Mouse (Mus musculus) liver, embryonic 11.5 days (tissue): Measurements from ENCODE around the gene Ano9. TPM values are rescaled to one million over a fixed set of nuclear protein-coding genes. Genes with fewer than 3 reads are reported as not detected.

Source experiments
- ATAC-seq: fragments of 200-750 bp; cut with Nextera tagmentation; replicated peaks from 2 replicates; pipeline ENCODE4 v1.8.0; 2017; ENCODE audit warnings: moderate number of reproducible peaks, mild to moderate bottlenecking, moderate TSS enrichment, moderate library complexity; ENCODE audit not compliant: low FRiP score
- DNase-seq: peaks from one replicate; pipeline ENCODE4 v3.0.0-alpha.2; 2017; ENCODE audit warnings: low spot score
- H3K27ac ChIP-seq: fragments of 300-500 bp; sonication (generic); 2 replicates; pipeline ENCODE4 v1.5.1; 2014; ENCODE audit warnings: mild to moderate bottlenecking, low read depth, low read length, control low read depth
- H3K27me3 ChIP-seq: fragments of 300-500 bp; sonication (generic); replicated peaks from 2 replicates; pipeline ENCODE4 v1.6.1; 2014; ENCODE audit warnings: low read length, mixed read lengths; ENCODE audit not compliant: control insufficient read depth, insufficient read depth
- H3K36me3 ChIP-seq: fragments of 300-500 bp; sonication (generic); 2 replicates; pipeline ENCODE4 v1.6.1; 2014; ENCODE audit warnings: mild to moderate bottlenecking, low read length, moderate library complexity, mixed read lengths; ENCODE audit not compliant: control insufficient read depth, insufficient read depth
- H3K4me1 ChIP-seq: fragments of 300-500 bp; sonication (generic); replicated peaks from 2 replicates; pipeline ENCODE4 v1.6.1; 2014; ENCODE audit warnings: low read length, mixed read lengths; ENCODE audit not compliant: control insufficient read depth, insufficient read depth
- H3K4me2 ChIP-seq: fragments of 300-500 bp; sonication (generic); 2 replicates; pipeline ENCODE4 v1.6.1; 2014; ENCODE audit warnings: mild to moderate bottlenecking, control low read depth, moderate library complexity
- H3K4me3 ChIP-seq: fragments of 300-500 bp; sonication (generic); 2 replicates; pipeline ENCODE4 v1.5.1; 2014; ENCODE audit warnings: low read depth, low read length, control low read depth
- H3K9ac ChIP-seq: fragments of 300-500 bp; sonication (generic); 2 replicates; pipeline ENCODE4 v1.6.1; 2014; ENCODE audit warnings: low read depth, low read length, control low read depth
- H3K9me3 ChIP-seq: fragments of 300-500 bp; sonication (generic); 2 replicates; pipeline ENCODE4 v1.6.1; 2016; ENCODE audit warnings: low read length, inconsistent platforms, mixed read lengths; ENCODE audit not compliant: control insufficient read depth
- WGBS: fragments of 180-500 bp; shearing (Covaris S2); extraction: QIAGEN DNeasy Blood & Tissue Kit; methylation state at CpG from one replicate; pipeline ENCODE4 v1.1.7; 2014; 5-methylcytosine and 5-hydroxymethylcytosine counted together
- polyA plus RNA-seq: library from polyadenylated mRNA; unstranded; fragments of >200 nt; fragmentation: Nextera tagmentation; extraction: Ambion mirVana; gene quantifications from 2 replicates; pipeline ENCODE4 v1.2.1, GENCODE M21; 2014

Gene Ano9
- polyA plus RNA-seq, 1 experiment from 2014 or later, result 0.41 TPM

GRCm38 (mm10) chr7:141078876-141079275 is 38.7 kb downstream of the Ano9 start:
- Histone ChIP-seq H3K27ac (no peak overlapping the region), H3K9ac (no peak overlapping the region)

GRCm38 (mm10) chr7:141077841-141078240 is 39.8 kb downstream of the Ano9 start, which contains the start of gene Pkp3:
Gene Pkp3 (plus strand): TSS chr7:141078218.
- H3K4me3 ChIP-seq, result no peak within 1 kb of the TSS
- WGBS, result 85% methylated on average over 15 of the region's 15 CpGs
- ATAC-seq, result no peak
- peak; percentile 30 for DNase-seq
- no peak within 1 kb of the TSS for H3K27ac ChIP-seq
- H3K9me3 ChIP-seq, result no peaks in the 10 kb centered on the region
- H3K4me1 ChIP-seq, result no peaks in the 10 kb centered on the region
- peaks cover 32% of the 10 kb centered on the region for H3K27me3 ChIP-seq
- no peak within 1 kb of the TSS for H3K4me2 ChIP-seq
- H3K9ac ChIP-seq, result no peak within 1 kb of the TSS
- no peaks in the 10 kb centered on the region for H3K36me3 ChIP-seq

More at GRCm38 (mm10) chr7:141078876-141079275, 38.7 kb downstream of the Ano9 start:
- no peaks in the 10 kb centered on the region for H3K36me3 ChIP-seq
- WGBS, result 79% methylated on average over 4 of the region's 4 CpGs
- no peaks in the 10 kb centered on the region for H3K9me3 ChIP-seq
- H3K4me3 ChIP-seq, result no peak overlapping the region
- H3K27me3 ChIP-seq, result peaks cover 32% of the 10 kb centered on the region
- DNase-seq, result no peak
- ATAC-seq, result no peak
- no peaks in the 10 kb centered on the region for H3K4me1 ChIP-seq
- H3K4me2 ChIP-seq, result no peak overlapping the region

GRCm38 (mm10) chr7:141073782-141074181 is 43.8 kb downstream of the Ano9 start:
- H3K4me1 ChIP-seq, result peaks cover 6% of the 10 kb centered on the region
- WGBS, result 65% methylated on average over 4 of the region's 4 CpGs
- DNase-seq (no peak), ATAC-seq (no peak)
- H3K4me3 ChIP-seq, result no peak overlapping the region
- H3K36me3 ChIP-seq, result no peaks in the 10 kb centered on the region
- H3K27me3 ChIP-seq, result peaks cover 43% of the 10 kb centered on the region
- no peak overlapping the region for H3K9ac ChIP-seq
- H3K27ac ChIP-seq, result no peak overlapping the region
- H3K4me2 ChIP-seq, result no peak overlapping the region
- no peaks in the 10 kb centered on the region for H3K9me3 ChIP-seq

GRCm38 (mm10) chr7:141072017-141072745 is 45.4 kb downstream of the Ano9 start:
- Histone ChIP-seq H3K27me3 (peaks cover 49% of the 10 kb centered on the region), H3K4me1 (peaks cover 6% of the 10 kb centered on the region), H3K4me2 (no peak overlapping the region), H3K36me3 (no peaks in the 10 kb centered on the region), H3K9ac (no peak overlapping the region), H3K9me3 (no peaks in the 10 kb centered on the region), H3K27ac (no peak overlapping the region), H3K4me3 (no peak overlapping the region)
- ATAC-seq, result no peak
- WGBS, result 18% methylated on average over 23 of the region's 23 CpGs
- DNase-seq, result peak; percentile 31

- Histone ChIP-seq H3K4me1 (peaks cover 6% of the 10 kb centered on the region), H3K27ac (no peak overlapping the region), H3K4me2 (peak overlapping the region; percentile 85), H3K4me3 (peak overlapping the region; percentile 43), H3K27me3 (peaks cover 56% of the 10 kb centered on the region), H3K9me3 (no peaks in the 10 kb centered on the region), H3K36me3 (no peaks in the 10 kb centered on the region), H3K9ac (peak overlapping the region; percentile 39; the same call in 1 of the 2 replicates)
- DNase-seq, result peak; percentile 72
- WGBS, result 2% methylated on average over 51 of the region's 51 CpGs
- no peak for ATAC-seq
Observed at GRCm38 (mm10) chr7:141070058-141070862, 47.3 kb downstream of the Ano9 start.

GRCm38 (mm10) chr7:141068351-141068750 is 49.3 kb downstream of the Ano9 start:
- ATAC-seq (no peak), DNase-seq (no peak)
- Histone ChIP-seq H3K4me1 (peaks cover 14% of the 10 kb centered on the region), H3K9me3 (no peaks in the 10 kb centered on the region), H3K27ac (no peak overlapping the region), H3K27me3 (peaks cover 58% of the 10 kb centered on the region), H3K4me2 (no peak overlapping the region), H3K4me3 (no peak overlapping the region), H3K9ac (no peak overlapping the region), H3K36me3 (0 out of 2 replicates have a peak, but pooled peaks cover 2% of the 10 kb centered on the region)
- WGBS, result 60% methylated on average over 19 of the region's 19 CpGs

GRCm38 (mm10) chr7:141064576-141064975 is 53.0 kb downstream of the Ano9 start:
- Histone ChIP-seq H3K9ac (no peak overlapping the region), H3K4me1 (peaks cover 25% of the 10 kb centered on the region), H3K4me2 (no peak overlapping the region), H3K4me3 (no peak overlapping the region), H3K36me3 (0 out of 2 replicates have a peak, but pooled peaks cover 2% of the 10 kb centered on the region), H3K9me3 (no peaks in the 10 kb centered on the region), H3K27me3 (peaks cover 59% of the 10 kb centered on the region), H3K27ac (no peak overlapping the region)
- ATAC-seq, result no peak
- 84% methylated on average over 7 of the region's 7 CpGs for WGBS
- DNase-seq, result no peak

- Histone ChIP-seq H3K9ac (no peak overlapping the region), H3K9me3 (no peaks in the 10 kb centered on the region), H3K4me2 (no peak overlapping the region; the same call in 1 of the 2 replicates), H3K4me1 (peaks cover 25% of the 10 kb centered on the region), H3K27ac (no peak overlapping the region), H3K4me3 (no peak overlapping the region), H3K27me3 (peaks cover 57% of the 10 kb centered on the region), H3K36me3 (0 out of 2 replicates have a peak, but pooled peaks cover 2% of the 10 kb centered on the region)
- WGBS, result 50% methylated on average over 7 of the region's 7 CpGs
- DNase-seq (peak; percentile 31), ATAC-seq (peak; percentile 27)
Observed at GRCm38 (mm10) chr7:141064175-141064574, 53.4 kb downstream of the Ano9 start.
